Mouse (Mus musculus) embryonic facial prominence, embryonic 12.5 days (tissue): Measurements from ENCODE around the gene Slc16a2. TPM values are rescaled to one million over a fixed set of nuclear protein-coding genes. Genes with fewer than 3 reads are reported as not detected.

Experiments
- polyA plus RNA-seq: library from polyadenylated mRNA; unstranded; fragments of >200 nt; fragmentation: Nextera tagmentation; extraction: Ambion mirVana; gene quantifications from 2 replicates; pipeline ENCODE4 v1.2.1, GENCODE M21; 2016

The Slc16a2 gene
- polyA plus RNA-seq, 1 experiment from 2014 or later = 13.4 TPM

Other genes starting within 250 kb of the Slc16a2 start
- gene Zcchc13, start 191.4 kb downstream of the Slc16a2 start, polyA plus RNA-seq = not detected in 2 replicates
- 43.6 and 43.7 TPM in 2 replicates for gene Rlim, start 159.3 kb upstream of the Slc16a2 start, polyA plus RNA-seq